Mouse (Mus musculus): Measurements from ENCODE around the gene Nod2.

- no peak for TF ChIP-seq POLR2A (IDR thresholded peaks at IDR 0.05; ENCODE audit: control insufficient read depth in 1 of 2, insufficient read depth in 1 of 2, low read depth in 1 of 2, low read length in 2 of 2, poor library complexity in 1 of 2)
- no peak for TF ChIP-seq CTCF (IDR thresholded peaks at IDR 0.05 in 2 of 3, conservative IDR thresholded peaks at IDR 0.05 in 1 of 3; ENCODE audit: control insufficient read depth in 1 of 3, insufficient read depth in 1 of 3, low read depth in 2 of 3, low read length in 3 of 3, poor library complexity in 1 of 3, severe bottlenecking in 1 of 3)
- no peak for TF ChIP-seq E2F4 (IDR thresholded peaks at IDR 0.05; ENCODE audit: borderline replicate concordance, low read depth, low read length)
- no peak for TF ChIP-seq NELFE (IDR thresholded peaks at IDR 0.05; ENCODE audit: low read depth, low read length)
- no peak for TF ChIP-seq GABPA (IDR thresholded peaks at IDR 0.05; ENCODE audit: low read depth, low read length)
These were observed 38.1 kb upstream of the Nod2 start for GRCm38 (mm10) chr8:88609036-88609435.
